Mouse (Mus musculus): Measurements from ENCODE around the gene Stap2. TPM values are rescaled to one million over a fixed set of nuclear protein-coding genes. Genes with fewer than 3 reads are reported as not detected.

The Stap2 gene
- polyA plus RNA-seq, 1 experiment from 2014 or later = 8.8 TPM

- no peak for DNase-seq (ENCODE audit: low spot score)
Observed at GRCm38 (mm10) chr17:56010255-56010654, 4.9 kb upstream of the Stap2 start.

GRCm38 (mm10) chr17:56009962-56010240 lies 4.5 kb upstream of the Stap2 start:
- no peak for DNase-seq (ENCODE audit: low spot score)
- Histone ChIP-seq H3K27me3 (replicated peaks; ENCODE audit: low read depth, poor library complexity, severe bottlenecking) (0 out of 2 replicates have a peak, but pooled peaks cover 6% of the 10 kb centered on the region), H3K36me3 (replicated peaks) (peaks cover 41% of the 10 kb centered on the region), H3K9me3 (no peaks in the 10 kb centered on the region), H3K4me3 (peak overlapping the region; percentile 81), H3K27ac (replicated peaks) (peak overlapping the region; percentile 92), H3K4me1 (peaks cover 42% of the 10 kb centered on the region)
- WGBS = 34% methylated on average over 2 of the region's 2 CpGs

More at GRCm38 (mm10) chr17:56010255-56010654, 4.9 kb upstream of the Stap2 start:
- Histone ChIP-seq H3K36me3 (replicated peaks) (peaks cover 45% of the 10 kb centered on the region), H3K4me1 (peaks cover 40% of the 10 kb centered on the region), H3K9me3 (no peaks in the 10 kb centered on the region), H3K27me3 (replicated peaks; ENCODE audit: low read depth, poor library complexity, severe bottlenecking) (0 out of 2 replicates have a peak, but pooled peaks cover 3% of the 10 kb centered on the region), H3K27ac (replicated peaks) (0 out of 2 replicates have a peak overlapping the region, but pooled peaks have one; percentile 92), H3K4me3 (peak overlapping the region; percentile 81)
- WGBS = 68% methylated on average over 14 of the region's 14 CpGs

GRCm38 (mm10) chr17:56009088-56009961 lies 3.9 kb upstream of the Stap2 start:
- peak; percentile 96 for DNase-seq (ENCODE audit: low spot score)
- peaks cover 36% of the 10 kb centered on the region for H3K36me3 ChIP-seq (replicated peaks)
- WGBS = 1% methylated on average over 62 of the region's 62 CpGs
- H3K4me1 ChIP-seq = peaks cover 42% of the 10 kb centered on the region
- H3K27me3 ChIP-seq (replicated peaks; ENCODE audit: low read depth, poor library complexity, severe bottlenecking) = 0 out of 2 replicates have a peak, but pooled peaks cover 7% of the 10 kb centered on the region
- H3K9me3 ChIP-seq = no peaks in the 10 kb centered on the region
- H3K27ac ChIP-seq (replicated peaks) = peak overlapping the region; percentile 92
- H3K4me3 ChIP-seq = peak overlapping the region; percentile 81

- H3K4me1 ChIP-seq = peaks cover 42% of the 10 kb centered on the region
- H3K4me3 ChIP-seq = peak overlapping the region; percentile 81
- WGBS = under 1% methylated on average over 21 of the region's 21 CpGs
- H3K36me3 ChIP-seq (replicated peaks) = peaks cover 28% of the 10 kb centered on the region
- peak overlapping the region; percentile 92 for H3K27ac ChIP-seq (replicated peaks)
- peak; percentile 96 for DNase-seq (ENCODE audit: low spot score)
- 0 out of 2 replicates have a peak, but pooled peaks cover 7% of the 10 kb centered on the region for H3K27me3 ChIP-seq (replicated peaks; ENCODE audit: low read depth, poor library complexity, severe bottlenecking)
- H3K9me3 ChIP-seq = no peaks in the 10 kb centered on the region
Observed at GRCm38 (mm10) chr17:56008356-56009087, 3.1 kb upstream of the Stap2 start.

DNA sequence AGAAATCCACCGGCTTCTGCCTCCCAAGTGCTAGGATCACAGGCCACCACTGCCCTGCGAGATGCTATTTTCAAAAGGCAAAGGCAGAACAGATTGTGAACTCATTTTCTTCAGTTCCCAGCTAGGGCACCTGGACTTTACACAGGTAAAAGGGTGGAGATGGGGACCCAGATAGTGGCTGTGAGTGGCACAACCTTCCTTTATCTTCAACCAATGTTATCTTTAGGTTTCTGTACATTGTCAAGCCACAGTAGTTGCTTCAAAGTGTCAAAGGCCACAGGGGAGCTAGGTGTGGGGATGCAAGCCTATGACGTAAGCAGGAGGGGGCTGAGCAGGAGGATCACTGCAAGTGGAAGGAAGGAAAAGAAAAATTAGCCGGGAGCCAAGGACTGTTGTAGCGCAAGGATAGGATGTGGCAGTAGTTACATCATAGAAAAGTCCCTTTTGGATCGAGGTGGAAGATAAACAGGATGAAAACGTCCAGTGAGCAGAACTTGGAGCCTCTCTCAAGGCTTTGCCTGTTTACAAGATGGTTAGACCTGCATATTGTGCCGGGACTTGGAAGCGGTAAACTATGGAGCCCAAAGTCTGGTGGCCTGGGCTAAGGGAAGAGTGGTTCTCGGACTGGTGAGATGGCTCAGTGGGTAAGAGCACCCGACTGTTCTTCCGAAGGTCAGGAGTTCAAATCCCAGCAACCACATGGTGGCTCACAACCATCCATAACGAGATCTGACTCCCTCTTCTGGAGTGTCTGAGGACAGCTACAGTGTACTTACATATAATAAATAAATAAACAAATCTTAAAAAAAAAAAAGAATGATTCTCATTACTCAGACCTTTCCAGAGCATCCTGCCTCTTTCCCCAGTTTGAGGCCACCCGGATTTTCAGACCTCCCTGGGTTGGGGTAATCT lies 2.3 kb upstream of the Stap2 start:
- Histone ChIP-seq H3K27me3 (replicated peaks; ENCODE audit: low read depth, poor library complexity, severe bottlenecking) (0 out of 2 replicates have a peak, but pooled peaks cover 11% of the 10 kb centered on the region), H3K27ac (replicated peaks) (peak overlapping the region; percentile 92), H3K36me3 (replicated peaks) (peaks cover 20% of the 10 kb centered on the region), H3K4me1 (peaks cover 42% of the 10 kb centered on the region), H3K9me3 (no peaks in the 10 kb centered on the region), H3K4me3 (peak overlapping the region; percentile 81)
- peak; percentile 46 for DNase-seq (ENCODE audit: low spot score)
- 28% methylated on average over 14 of the region's 14 CpGs for WGBS

- WGBS = 48% methylated on average over 10 of the region's 10 CpGs
- DNase-seq (ENCODE audit: low spot score) = no peak
- Histone ChIP-seq H3K4me3 (peak overlapping the region; percentile 81; the same call in 1 of the 2 replicates), H3K27me3 (replicated peaks; ENCODE audit: low read depth, poor library complexity, severe bottlenecking) (0 out of 2 replicates have a peak, but pooled peaks cover 15% of the 10 kb centered on the region), H3K36me3 (replicated peaks) (peaks cover 13% of the 10 kb centered on the region), H3K9me3 (no peaks in the 10 kb centered on the region), H3K27ac (replicated peaks) (peak overlapping the region; percentile 92), H3K4me1 (peaks cover 42% of the 10 kb centered on the region)
Observed at GRCm38 (mm10) chr17:56006956-56007355, 1.6 kb upstream of the Stap2 start.

- Histone ChIP-seq H3K36me3 (replicated peaks) (no peaks in the 10 kb centered on the region; the same call in 1 of the 2 replicates), H3K27ac (replicated peaks) (no peak overlapping the region), H3K4me3 (no peak overlapping the region), H3K27me3 (replicated peaks; ENCODE audit: low read depth, poor library complexity, severe bottlenecking) (peaks cover 37% of the 10 kb centered on the region), H3K9me3 (no peaks in the 10 kb centered on the region), H3K4me1 (peaks cover 28% of the 10 kb centered on the region)
- DNase-seq (ENCODE audit: low spot score) = no peak
- WGBS = 86% methylated on average over 3 of the region's 3 CpGs
Observed at GRCm38 (mm10) chr17:56003000-56003399, 2.4 kb downstream of the Stap2 start.

DNA sequence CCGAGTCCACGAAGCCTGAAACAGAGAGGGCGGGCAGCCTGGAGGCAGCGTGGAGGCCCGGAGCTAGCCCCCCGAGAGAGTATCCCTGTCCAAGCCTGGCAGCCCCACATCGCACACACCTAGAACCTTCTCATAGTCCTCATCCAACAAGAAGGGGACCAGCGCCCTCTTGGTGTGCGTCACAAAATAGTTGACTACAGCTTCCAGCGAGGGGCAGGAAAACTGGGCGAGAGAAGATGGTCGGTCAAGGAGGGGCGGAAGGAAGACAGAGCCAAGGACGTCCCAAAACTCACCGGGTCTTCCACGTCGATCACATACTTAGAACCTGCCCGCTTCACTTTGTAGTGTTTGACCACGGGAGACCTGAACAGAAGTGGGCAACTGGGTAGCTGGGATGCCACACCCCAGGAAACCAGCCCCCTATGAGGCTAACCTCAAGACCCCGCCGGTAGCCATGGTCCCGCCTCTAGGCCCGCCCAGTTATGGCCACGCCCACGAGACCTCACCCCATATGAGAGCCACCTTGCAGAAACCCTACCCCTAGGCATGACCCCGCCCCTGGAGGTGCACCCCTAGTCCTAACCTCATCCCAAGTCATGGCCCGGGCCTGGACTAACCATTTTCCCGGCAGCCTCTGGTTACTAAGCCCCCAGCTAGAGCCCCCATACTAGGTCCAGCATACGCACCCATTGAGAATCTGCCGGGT lies 5.4 kb downstream of the Stap2 start:
- Histone ChIP-seq H3K27ac (replicated peaks) (no peak overlapping the region), H3K4me3 (peak overlapping the region; percentile 50), H3K9me3 (no peaks in the 10 kb centered on the region), H3K27me3 (replicated peaks; ENCODE audit: low read depth, poor library complexity, severe bottlenecking) (peaks cover 31% of the 10 kb centered on the region), H3K36me3 (replicated peaks) (peaks cover 27% of the 10 kb centered on the region), H3K4me1 (peaks cover 11% of the 10 kb centered on the region)
- DNase-seq (ENCODE audit: low spot score) = peak; percentile 58
- WGBS = 5% methylated on average over 30 of the region's 30 CpGs

- Histone ChIP-seq H3K4me3 (no peak overlapping the region), H3K9me3 (no peaks in the 10 kb centered on the region), H3K27ac (replicated peaks) (no peak overlapping the region), H3K36me3 (replicated peaks) (peaks cover 62% of the 10 kb centered on the region), H3K27me3 (replicated peaks; ENCODE audit: low read depth, poor library complexity, severe bottlenecking) (peaks cover 17% of the 10 kb centered on the region), H3K4me1 (peaks cover 11% of the 10 kb centered on the region)
- no peak for DNase-seq (ENCODE audit: low spot score)
- 92% methylated on average over 15 of the region's 15 CpGs for WGBS
Observed at GRCm38 (mm10) chr17:55996007-55996406, 9.4 kb downstream of the Stap2 start.

- Histone ChIP-seq H3K9me3 (no peaks in the 10 kb centered on the region), H3K4me3 (no peak overlapping the region), H3K36me3 (replicated peaks) (peaks cover 57% of the 10 kb centered on the region), H3K4me1 (peaks cover 13% of the 10 kb centered on the region), H3K27me3 (replicated peaks; ENCODE audit: low read depth, poor library complexity, severe bottlenecking) (peaks cover 9% of the 10 kb centered on the region; the same call in 1 of the 2 replicates), H3K27ac (replicated peaks) (no peak overlapping the region)
- DNase-seq (ENCODE audit: low spot score) = no peak
- whole genome bisulfite sequencing = 79% methylated on average over 8 of the region's 8 CpGs
Observed at GRCm38 (mm10) chr17:55990278-55990898, 15.0 kb downstream of the Stap2 start.
